Mouse (Mus musculus) bone marrow macrophage, adult 2 months (primary cell): ENCODE data around the gene Pcsk5.

ENCODE experiments used
- CTCF ChIP-seq: IDR thresholded peaks from 2 replicates; pipeline ENCODE4 v1.5.1; 2012; ENCODE audit warnings: low read depth, mild to moderate bottlenecking, low read length, moderate library complexity
- POLR2A ChIP-seq: IDR thresholded peaks from 2 replicates; pipeline ENCODE4 v1.6.1; 2012; ENCODE audit warnings: mild to moderate bottlenecking, low read depth, low read length, borderline replicate concordance

DNA sequence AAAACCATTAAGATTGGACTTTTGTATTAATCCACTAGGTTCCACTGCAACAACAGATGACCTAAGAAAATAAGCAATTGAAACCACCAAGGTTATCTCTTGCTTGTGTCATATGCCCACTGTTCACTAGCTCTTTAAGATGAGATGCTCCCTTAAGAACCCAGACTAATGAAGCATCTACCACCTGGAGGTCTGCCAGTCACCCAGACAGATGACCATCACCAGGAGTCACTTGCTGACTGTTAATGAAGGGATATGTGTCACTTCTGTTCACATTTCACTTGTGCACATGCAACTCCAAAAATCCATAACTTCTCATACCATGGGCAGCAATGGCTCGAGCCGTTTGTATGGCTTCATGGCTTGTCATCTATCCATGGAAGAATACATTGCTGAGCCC lies 17.4 kb downstream of the Pcsk5 start:
- no peak for TF ChIP-seq CTCF
- TF ChIP-seq POLR2A: no peak
